Comparison of ENCODE assay signal across 30 mouse cellular contexts in the genomic region with DNA sequence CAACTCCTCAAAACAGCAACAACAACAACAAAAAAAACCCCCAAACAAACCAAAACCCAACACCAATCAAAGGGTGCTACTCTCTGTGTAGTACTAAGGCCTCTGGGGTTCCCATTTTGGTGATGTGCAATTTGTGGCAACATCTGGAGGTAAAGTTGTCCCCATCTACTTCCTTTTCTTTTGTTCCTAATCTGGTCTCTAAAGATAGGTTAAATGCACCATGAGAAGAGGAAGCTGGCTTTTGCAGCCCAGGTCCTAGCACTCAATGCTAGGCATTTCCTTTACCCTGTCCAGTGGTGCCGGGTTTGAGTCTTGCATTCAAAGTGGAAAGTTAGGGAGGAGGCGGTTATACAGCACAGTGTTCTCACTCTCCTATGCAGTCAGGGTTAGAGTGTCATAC. TPM values are rescaled to one million over a fixed set of nuclear protein-coding genes. Genes with fewer than 3 reads are reported as not detected.
DNase-seq lines count a peak whose midpoint lies in the region; ATAC-seq and TF ChIP-seq lines count a peak whose summit lies in the region.
"Had no signal": no experiment of that assay in that cellular context is flagged by ENCODE, and none has a peak within 500 bp of the region (broad histone marks: within the 10 kb centered on the region; RNA-seq: fewer than 3 reads in every experiment).

No protein-coding gene starts in this region.

- no peak for ATAC-seq in intestine, embryonic 16.5 days
- no peak for ATAC-seq in midbrain, embryonic 14.5 days (ENCODE audit: low FRiP score, low TSS enrichment)
- ATAC-seq: forebrain, embryonic 15.5 days; inflammation-experienced regulatory T-cells, adult 6 months; liver, postnatal 0 days; lung, postnatal 0 days; midbrain, embryonic 16.5 days had no signal

- peak; percentile 21 for DNase-seq in layer of hippocampus, adult 9-11 months
- DNase-seq in layer of hippocampus, postnatal 14 days (ENCODE audit: low spot score in 2 of 2): no peak
- no peak for DNase-seq in midbrain, embryonic 14.5 days
- no peak for DNase-seq in embryo, embryonic 11 days
- DNase-seq: adrenal gland, postnatal 25 days; cerebellum, adult 2 months; cerebellum, postnatal 25 days; gastrocnemius, postnatal 10 days; heart, postnatal 36 days; kidney, adult 8-10 months; kidney, postnatal 10 days; layer of hippocampus, postnatal 36 days; liver, postnatal 0 days; right cerebral cortex, adult 18-20 months; right cerebral cortex, postnatal 4 days; thymus, adult 18-20 months had no signal

- no peak for TF ChIP-seq POLR2A in bone marrow macrophage, adult 2 months (IDR thresholded peaks at IDR 0.05; ENCODE audit: borderline replicate concordance, low read depth, low read length)

- H3K4me3 ChIP-seq in bone marrow macrophage, adult 2 months (ENCODE audit: insufficient read depth, low read length): no peak overlapping the region
- no peak overlapping the region for H3K4me3 ChIP-seq in macrophage (ENCODE audit: inconsistent target)
- H3K4me3 ChIP-seq in intestine, embryonic 16.5 days (ENCODE audit: low read length): no peak overlapping the region
- H3K4me3 ChIP-seq in midbrain, embryonic 14.5 days (replicated peaks; ENCODE audit: low read depth, low read length): no peak overlapping the region
- H3K4me3 ChIP-seq: embryonic facial prominence, embryonic 15.5 days; forebrain, embryonic 15.5 days; heart, embryonic 15.5 days; limb, embryonic 12.5 days; stomach, embryonic 15.5 days had no signal

- H3K9me3 ChIP-seq in intestine, embryonic 16.5 days (ENCODE audit: control insufficient read depth, low read length): no peaks in the 10 kb centered on the region
- H3K9me3 ChIP-seq in midbrain, embryonic 14.5 days (ENCODE audit: control insufficient read depth, low read length): no peaks in the 10 kb centered on the region
- H3K9me3 ChIP-seq: embryonic facial prominence, embryonic 15.5 days; forebrain, embryonic 15.5 days; heart, embryonic 15.5 days; limb, embryonic 12.5 days; stomach, embryonic 15.5 days had no signal

- no peaks in the 10 kb centered on the region for H3K79me2 ChIP-seq in macrophage (ENCODE audit: inconsistent target)

- H3K27me3 ChIP-seq in intestine, embryonic 16.5 days (replicated peaks; ENCODE audit: control insufficient read depth, insufficient read depth, low read length): no peaks in the 10 kb centered on the region
- H3K27me3 ChIP-seq in midbrain, embryonic 14.5 days (ENCODE audit: control insufficient read depth, insufficient read depth, low read length): no peaks in the 10 kb centered on the region
- H3K27me3 ChIP-seq: embryonic facial prominence, embryonic 15.5 days; forebrain, embryonic 15.5 days; heart, embryonic 15.5 days; stomach, embryonic 15.5 days had no signal

- WGBS in macrophage (ENCODE audit: missing documents): 10% methylated on average over 2 of the region's 2 CpGs
- 76% methylated on average over 2 of the region's 2 CpGs for WGBS in intestine, embryonic 16.5 days
- WGBS in midbrain, embryonic 14.5 days: 94% methylated on average over 2 of the region's 2 CpGs

- peak overlapping the region; percentile 41; the same call in 1 of the 2 replicates for H3K27ac ChIP-seq in bone marrow macrophage, adult 2 months (ENCODE audit: insufficient read depth, low read depth, low read length)
- 0 out of 2 replicates have a peak overlapping the region, but pooled peaks have one; percentile 12 for H3K27ac ChIP-seq in macrophage
- H3K27ac ChIP-seq in intestine, embryonic 16.5 days (ENCODE audit: low read length): no peak overlapping the region
- H3K27ac ChIP-seq in midbrain, embryonic 14.5 days (replicated peaks; ENCODE audit: low read depth, low read length): no peak overlapping the region
- H3K27ac ChIP-seq: embryonic facial prominence, embryonic 15.5 days; forebrain, embryonic 15.5 days; heart, embryonic 15.5 days; hindbrain, embryonic 14.5 days; limb, embryonic 12.5 days; stomach, embryonic 15.5 days had no signal

- peaks cover 49% of the 10 kb centered on the region for H3K4me1 ChIP-seq in bone marrow macrophage, adult 2 months (ENCODE audit: control insufficient read depth, insufficient read depth, low read length)
- peaks cover 4% of the 10 kb centered on the region; the same call in 1 of the 2 replicates for H3K4me1 ChIP-seq in intestine, embryonic 16.5 days (ENCODE audit: control insufficient read depth, insufficient read depth, low read length)
- H3K4me1 ChIP-seq in midbrain, embryonic 14.5 days (ENCODE audit: control insufficient read depth, insufficient read depth, low read length): no peaks in the 10 kb centered on the region
- H3K4me1 ChIP-seq: embryonic facial prominence, embryonic 15.5 days; forebrain, embryonic 15.5 days; heart, embryonic 15.5 days; limb, embryonic 12.5 days had no signal

- H3K9ac ChIP-seq in intestine, embryonic 16.5 days (ENCODE audit: low read depth, low read length): no peak overlapping the region
- H3K9ac ChIP-seq in midbrain, embryonic 14.5 days (replicated peaks; ENCODE audit: low read length): no peak overlapping the region
- H3K9ac ChIP-seq: embryonic facial prominence, embryonic 15.5 days; forebrain, embryonic 15.5 days; heart, embryonic 15.5 days; hindbrain, embryonic 14.5 days; limb, embryonic 12.5 days; liver, postnatal 0 days; stomach, embryonic 15.5 days had no signal

- H3K4me2 ChIP-seq in intestine, embryonic 16.5 days (ENCODE audit: low read depth, low read length): no peak overlapping the region
- no peak overlapping the region for H3K4me2 ChIP-seq in midbrain, embryonic 14.5 days (ENCODE audit: low read length)
- H3K4me2 ChIP-seq: embryonic facial prominence, embryonic 15.5 days; forebrain, embryonic 15.5 days; heart, embryonic 15.5 days; hindbrain, embryonic 14.5 days; limb, embryonic 12.5 days; liver, embryonic 11.5 days; stomach, embryonic 15.5 days had no signal

- TF ChIP-seq CTCF in bone marrow macrophage, adult 2 months (IDR thresholded peaks at IDR 0.05; ENCODE audit: low read depth, low read length): no peak

- no peaks in the 10 kb centered on the region for H3K36me3 ChIP-seq in macrophage (ENCODE audit: inconsistent target)
- no peaks in the 10 kb centered on the region for H3K36me3 ChIP-seq in intestine, embryonic 16.5 days (ENCODE audit: control insufficient read depth, insufficient read depth, low read length)
- no peaks in the 10 kb centered on the region for H3K36me3 ChIP-seq in midbrain, embryonic 14.5 days (ENCODE audit: control insufficient read depth, insufficient read depth, low read length)
- H3K36me3 ChIP-seq: embryonic facial prominence, embryonic 15.5 days; forebrain, embryonic 15.5 days; heart, embryonic 15.5 days; limb, embryonic 12.5 days; stomach, embryonic 15.5 days had no signal

RNA-seq across cellular contexts. Expression of gene 4930426L09Rik, which starts 57.4 kb away (rescaled TPM):
- total RNA-seq in layer of hippocampus, postnatal 14 days (2021): under 1 TPM; 0.67 to 0.79 TPM
- polyA plus RNA-seq in bone marrow macrophage, adult 2 months (2012; ENCODE audit: insufficient read depth, insufficient read length, missing spikeins): 1.8 and 2.0 TPM in 2 replicates
- 1 to 10 TPM in 17 of 26 experiments, under 1 TPM in 3, not detected in 6; 0.61 to 4.6 (median 1.7) TPM for total RNA-seq in macrophage (2018; cell fraction: chromatin; rRNA removed)
- total RNA-seq in macrophage (2018; cell fraction: cytosol; rRNA removed): 1 to 10 TPM in 8 of 26 experiments, under 1 TPM in 18; 0.22 to 2.3 (median 0.60) TPM
- 1 to 10 TPM in 17 of 26 experiments, under 1 TPM in 7, not detected in 2; 0.49 to 9.2 (median 2.4) TPM for total RNA-seq in macrophage (2018; cell fraction: nucleus; rRNA removed)
- 0.52 to 0.92 TPM (median 0.66 TPM) in 3 replicates for polyA plus RNA-seq in macrophage (2018)
- polyA plus RNA-seq in intestine, embryonic 16.5 days (2015; fragmentation: Nextera tagmentation; extraction: Ambion mirVana): 0.15 and 0.27 TPM in 2 replicates
- 0.47 and 0.49 TPM in 2 replicates for polyA plus RNA-seq in midbrain, embryonic 14.5 days (2014; fragmentation: Nextera tagmentation; extraction: Ambion mirVana)
- total RNA-seq: heart, adult 18-20 months had no signal

RNA-seq across cellular contexts. Expression of gene Pip4k2a, which starts 57.6 kb away (rescaled TPM):
- 10 to 100 TPM; 30.8 to 36.6 TPM for total RNA-seq in layer of hippocampus, postnatal 14 days (2021)
- polyA plus RNA-seq in bone marrow macrophage, adult 2 months (2012; ENCODE audit: insufficient read depth, insufficient read length, missing spikeins): 165 and 187 TPM in 2 replicates
- total RNA-seq in macrophage (2018; cell fraction: chromatin; rRNA removed): 10 to 100 TPM; 27.1 to 84.6 (median 64.4) TPM
- 100 to 1,000 TPM in 11 of 26 experiments, 10 to 100 TPM in 15; 63.7 to 127 (median 98.6) TPM for total RNA-seq in macrophage (2018; cell fraction: cytosol; rRNA removed)
- total RNA-seq in macrophage (2018; cell fraction: nucleus; rRNA removed): 100 to 1,000 TPM in 1 of 26 experiments, 10 to 100 TPM in 25; 28.8 to 104 (median 69.2) TPM
- 78.0 to 163 TPM (median 96.3 TPM) in 3 replicates for polyA plus RNA-seq in macrophage (2018)
- 7.6 and 8.4 TPM in 2 replicates for polyA plus RNA-seq in intestine, embryonic 16.5 days (2015; fragmentation: Nextera tagmentation; extraction: Ambion mirVana)
- 10.3 and 11.8 TPM in 2 replicates for polyA plus RNA-seq in midbrain, embryonic 14.5 days (2014; fragmentation: Nextera tagmentation; extraction: Ambion mirVana)

Comparison
In these comparisons a context has a peak if more than half of its experiments do, and no peak if none do; other contexts are left out.
1. H3K27ac ChIP-seq: peak in bone marrow macrophage, adult 2 months (single experiment) and macrophage (single experiment); none in intestine, embryonic 16.5 days (single experiment) and midbrain, embryonic 14.5 days (single experiment).